Mouse (Mus musculus) limb, embryonic 11.5 days (tissue): ENCODE data around the gene Spdef. TPM values are rescaled to one million over a fixed set of nuclear protein-coding genes. Genes with fewer than 3 reads are reported as not detected.

ENCODE experiments used
- ATAC-seq: fragments of 200-750 bp; cut with Nextera tagmentation; 2 replicates; pipeline ENCODE4 v1.8.0; 2017; ENCODE audit warnings: low read depth; ENCODE audit not compliant: insufficient number of reproducible peaks, low FRiP score, low TSS enrichment
- DNase-seq: peaks from one replicate; pipeline ENCODE4 v3.0.0-alpha.2; 2015; ENCODE audit warnings: low spot score
- H3K27ac ChIP-seq: fragments of 300-500 bp; sonication (generic); replicated peaks from 2 replicates; pipeline ENCODE4 v1.5.1; 2014; ENCODE audit warnings: low read depth, mild to moderate bottlenecking, low read length
- H3K27me3 ChIP-seq: fragments of 300-500 bp; sonication (generic); 2 replicates; pipeline ENCODE4 v1.6.1; 2014; ENCODE audit warnings: mild to moderate bottlenecking, low read length, mixed read lengths; ENCODE audit not compliant: control insufficient read depth, insufficient read depth
- H3K36me3 ChIP-seq: fragments of 300-500 bp; sonication (generic); 2 replicates; pipeline ENCODE4 v1.6.1; 2014; ENCODE audit warnings: mild to moderate bottlenecking, low read length, moderate library complexity, mixed read lengths; ENCODE audit not compliant: control insufficient read depth, insufficient read depth
- H3K4me1 ChIP-seq: fragments of 300-500 bp; sonication (generic); 2 replicates; pipeline ENCODE4 v1.6.1; 2014; ENCODE audit warnings: low read length, mixed read lengths; ENCODE audit not compliant: control insufficient read depth, insufficient read depth
- H3K4me2 ChIP-seq: fragments of 300-500 bp; sonication (generic); 2 replicates; pipeline ENCODE4 v1.6.1; 2014; ENCODE audit warnings: low read depth, mild to moderate bottlenecking, moderate library complexity; ENCODE audit not compliant: severe bottlenecking
- H3K4me3 ChIP-seq: fragments of 300-500 bp; sonication (generic); 2 replicates; pipeline ENCODE4 v1.5.1; 2014; ENCODE audit warnings: low read depth, low read length
- H3K9ac ChIP-seq: fragments of 300-500 bp; sonication (generic); 2 replicates; pipeline ENCODE4 v1.6.1; 2014; ENCODE audit warnings: mild to moderate bottlenecking, low read length
- H3K9me3 ChIP-seq: fragments of 300-500 bp; sonication (generic); 2 replicates; pipeline ENCODE4 v1.6.1; 2016; ENCODE audit warnings: low read length; ENCODE audit not compliant: control insufficient read depth
- WGBS: fragments of 180-500 bp; shearing (Covaris S2); extraction: QIAGEN DNeasy Blood & Tissue Kit; methylation state at CpG from one replicate; pipeline ENCODE4 v1.1.7; 2014; 5-methylcytosine and 5-hydroxymethylcytosine counted together
- polyA plus RNA-seq: library from polyadenylated mRNA; unstranded; fragments of >200 nt; fragmentation: Nextera tagmentation; extraction: Ambion mirVana; gene quantifications from 2 replicates; pipeline ENCODE4 v1.2.1, GENCODE M21; 2014

The Spdef gene
- polyA plus RNA-seq, 1 experiment from 2014 or later: 0.27 TPM

GRCm38 (mm10) chr17:27705661-27706060 is 23.1 kb downstream of the Spdef start:
- Histone ChIP-seq H3K4me1 (0 out of 2 replicates have a peak, but pooled peaks cover 2% of the 10 kb centered on the region), H3K4me3 (no peak overlapping the region), H3K27me3 (0 out of 2 replicates have a peak, but pooled peaks cover 7% of the 10 kb centered on the region), H3K9ac (no peak overlapping the region), H3K36me3 (no peaks in the 10 kb centered on the region), H3K9me3 (no peaks in the 10 kb centered on the region), H3K27ac (no peak overlapping the region), H3K4me2 (no peak overlapping the region)
- no peak for ATAC-seq
- 32% methylated on average over 10 of the region's 10 CpGs for WGBS
- DNase-seq: no peak

DNA sequence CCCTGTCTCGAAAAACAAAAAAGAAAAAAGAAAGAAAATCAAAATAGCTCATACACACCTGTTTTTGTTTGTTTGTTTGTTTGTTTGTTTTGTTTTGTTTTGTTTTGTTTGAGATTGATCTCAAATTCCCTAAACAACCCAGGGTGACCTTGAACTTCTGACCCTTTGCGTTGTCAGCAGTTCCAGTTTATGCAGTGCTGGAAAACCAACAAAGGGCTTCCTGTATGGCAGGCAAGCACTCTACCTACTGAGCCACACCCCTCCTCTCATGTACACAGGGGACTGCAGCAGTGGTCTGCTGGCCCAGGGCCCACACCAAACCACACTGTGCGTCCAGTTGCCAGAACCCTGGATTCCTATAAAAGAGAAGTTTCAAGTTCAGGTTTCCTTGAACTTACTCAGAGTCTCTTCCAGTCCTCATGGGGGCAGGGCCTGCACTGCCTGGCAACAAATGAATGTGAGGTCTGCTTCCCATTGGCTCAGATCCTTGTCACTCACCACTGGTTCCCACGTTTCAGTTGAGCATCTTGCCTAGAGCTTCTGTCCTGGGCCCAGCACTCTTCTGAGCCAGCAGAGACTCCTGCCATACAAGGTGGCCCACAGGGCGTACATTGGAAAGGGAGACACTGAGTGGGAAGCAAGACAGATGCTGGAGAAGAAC is 24.7 kb downstream of the Spdef start:
- Histone ChIP-seq H3K27ac (no peak overlapping the region), H3K27me3 (0 out of 2 replicates have a peak, but pooled peaks cover 7% of the 10 kb centered on the region), H3K4me2 (no peak overlapping the region), H3K36me3 (no peaks in the 10 kb centered on the region), H3K4me3 (no peak overlapping the region), H3K9ac (no peak overlapping the region), H3K9me3 (no peaks in the 10 kb centered on the region), H3K4me1 (0 out of 2 replicates have a peak, but pooled peaks cover 2% of the 10 kb centered on the region)
- DNase-seq (peak; percentile 38), ATAC-seq (no peak)
- 72% methylated on average over 5 of the region's 5 CpGs for WGBS

- ATAC-seq (no peak), DNase-seq (peak; percentile 82)
- Histone ChIP-seq H3K9ac (no peak overlapping the region), H3K4me2 (peak overlapping the region; percentile 45), H3K27ac (no peak overlapping the region), H3K4me3 (0 out of 2 replicates have a peak overlapping the region, but pooled peaks have one; percentile 5), H3K36me3 (no peaks in the 10 kb centered on the region), H3K27me3 (0 out of 2 replicates have a peak, but pooled peaks cover 7% of the 10 kb centered on the region), H3K4me1 (no peaks in the 10 kb centered on the region), H3K9me3 (no peaks in the 10 kb centered on the region)
- WGBS: 1% methylated on average over 32 of the region's 34 CpGs
Observed at GRCm38 (mm10) chr17:27702518-27702917, 26.2 kb downstream of the Spdef start.

DNA sequence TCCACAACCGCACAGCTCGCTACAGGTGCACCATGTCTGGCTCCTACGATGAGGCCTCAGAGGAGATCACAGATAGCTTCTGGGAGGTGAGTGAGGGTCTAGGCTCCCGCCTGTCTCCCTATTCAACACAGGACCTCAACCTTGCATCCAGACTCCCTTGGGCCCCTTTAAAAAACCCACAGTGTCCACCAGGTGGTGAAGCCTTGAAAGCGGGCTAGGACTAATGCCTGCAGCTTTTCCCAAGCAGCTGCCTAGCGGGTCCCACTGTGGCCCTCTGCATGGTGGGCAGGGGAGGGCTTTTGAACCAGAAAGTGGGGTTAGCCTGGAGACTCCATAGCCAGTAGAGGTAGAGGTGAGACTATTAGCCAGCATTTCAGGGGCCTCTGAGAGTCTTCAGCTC is 26.9 kb downstream of the Spdef start:
- no peak overlapping the region for H3K4me3 ChIP-seq
- no peaks in the 10 kb centered on the region for H3K36me3 ChIP-seq
- no peak for ATAC-seq
- no peaks in the 10 kb centered on the region for H3K4me1 ChIP-seq
- H3K4me2 ChIP-seq: no peak overlapping the region
- H3K27me3 ChIP-seq: 0 out of 2 replicates have a peak, but pooled peaks cover 7% of the 10 kb centered on the region
- no peak for DNase-seq
- no peaks in the 10 kb centered on the region for H3K9me3 ChIP-seq
- WGBS: 76% methylated on average over 6 of the region's 6 CpGs
- no peak overlapping the region for H3K9ac ChIP-seq
- no peak overlapping the region for H3K27ac ChIP-seq

DNA sequence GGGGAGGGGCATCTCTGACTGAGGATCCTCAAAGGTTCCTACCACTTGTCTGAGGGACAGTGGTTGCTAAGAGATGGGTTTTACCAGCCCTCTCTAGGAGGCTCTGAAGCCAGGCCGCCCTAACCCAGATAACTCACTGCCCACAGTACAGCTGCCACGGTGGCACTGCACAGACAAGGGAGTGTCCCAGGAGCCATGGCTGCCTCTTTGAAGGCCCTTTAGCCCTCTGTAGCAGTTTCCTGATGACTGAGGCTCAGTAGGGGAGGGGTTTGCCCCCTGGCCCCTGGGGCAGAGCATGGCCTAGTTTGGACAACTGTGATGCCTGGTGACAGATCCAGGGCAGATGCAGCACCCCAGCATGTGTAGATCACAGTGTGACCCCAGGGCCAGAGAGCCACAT is 27.9 kb downstream of the Spdef start:
- 0 out of 2 replicates have a peak, but pooled peaks cover 2% of the 10 kb centered on the region for H3K27me3 ChIP-seq
- ATAC-seq: no peak; the same call in 1 of the 2 replicates
- no peak for DNase-seq
- H3K4me3 ChIP-seq: no peak overlapping the region
- no peaks in the 10 kb centered on the region for H3K36me3 ChIP-seq
- no peak overlapping the region for H3K4me2 ChIP-seq
- no peaks in the 10 kb centered on the region for H3K9me3 ChIP-seq
- H3K9ac ChIP-seq: no peak overlapping the region
- no peak overlapping the region for H3K27ac ChIP-seq
- H3K4me1 ChIP-seq: no peaks in the 10 kb centered on the region
- 77% methylated on average over 2 of the region's 2 CpGs for WGBS

DNA sequence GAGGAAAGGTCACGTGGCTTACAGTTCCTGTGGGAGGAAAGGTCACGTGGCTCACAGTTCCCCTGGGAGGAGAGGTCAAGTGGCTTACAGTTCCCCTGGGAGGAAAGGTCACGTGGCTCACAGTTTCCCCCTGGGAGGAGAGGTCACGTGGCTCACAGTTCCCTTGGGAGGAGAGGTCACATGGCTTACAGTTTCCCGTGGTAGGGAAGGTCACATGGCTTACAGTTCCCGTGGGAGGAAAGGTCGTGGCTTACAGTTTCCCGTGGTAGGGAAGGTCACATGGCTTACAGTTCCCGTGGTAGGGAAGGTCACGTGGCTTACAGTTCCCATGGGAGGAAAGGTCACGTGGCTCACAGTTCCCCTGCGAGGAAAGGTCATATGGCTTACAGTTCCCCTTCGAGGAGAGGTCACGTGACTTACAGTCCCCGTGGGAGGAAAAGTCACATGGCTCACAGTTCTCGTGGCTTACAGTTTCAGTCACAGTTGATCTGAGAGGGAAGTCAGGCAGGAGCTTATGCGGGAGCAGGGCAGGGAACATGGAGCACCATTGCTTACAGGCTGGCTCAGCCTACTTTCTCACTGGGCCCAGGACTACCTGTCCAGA is 29.0 kb downstream of the Spdef start:
- DNase-seq (no peak), ATAC-seq (no peak)
- no peak overlapping the region for H3K27ac ChIP-seq
- WGBS: 88% methylated on average over 17 of the region's 17 CpGs
- H3K27me3 ChIP-seq: no peaks in the 10 kb centered on the region
- H3K4me3 ChIP-seq: no peak overlapping the region
- H3K4me2 ChIP-seq: no peak overlapping the region
- no peak overlapping the region for H3K9ac ChIP-seq
- no peaks in the 10 kb centered on the region for H3K9me3 ChIP-seq
- no peaks in the 10 kb centered on the region for H3K36me3 ChIP-seq
- H3K4me1 ChIP-seq: no peaks in the 10 kb centered on the region

- 73% methylated on average over 14 of the region's 14 CpGs for WGBS
- H3K4me1 ChIP-seq: no peaks in the 10 kb centered on the region
- DNase-seq (no peak), ATAC-seq (no peak)
- no peaks in the 10 kb centered on the region for H3K9me3 ChIP-seq
- no peaks in the 10 kb centered on the region for H3K36me3 ChIP-seq
- no peak overlapping the region for H3K4me3 ChIP-seq
- H3K27ac ChIP-seq: no peak overlapping the region
- no peak overlapping the region for H3K9ac ChIP-seq
- H3K27me3 ChIP-seq: peaks cover 7% of the 10 kb centered on the region; the same call in 1 of the 2 replicates
- no peak overlapping the region for H3K4me2 ChIP-seq
Observed at GRCm38 (mm10) chr17:27690993-27691693, 37.6 kb downstream of the Spdef start.

GRCm38 (mm10) chr17:27686395-27686794 is 42.4 kb downstream of the Spdef start:
- Histone ChIP-seq H3K4me1 (peaks cover 11% of the 10 kb centered on the region), H3K9ac (no peak overlapping the region), H3K9me3 (no peaks in the 10 kb centered on the region), H3K27me3 (peaks cover 18% of the 10 kb centered on the region), H3K27ac (no peak overlapping the region), H3K4me2 (no peak overlapping the region), H3K4me3 (no peak overlapping the region), H3K36me3 (no peaks in the 10 kb centered on the region)
- DNase-seq: no peak
- ATAC-seq: no peak
- WGBS: 34% methylated on average over 5 of the region's 5 CpGs
